In genomic region chr3:90313367-90313766, GRCm38 (mm10) we compare ENCODE assay signal across 10 mouse cellular contexts. TPM values are rescaled to one million over a fixed set of nuclear protein-coding genes. Genes with fewer than 3 reads are reported as not detected.
DNase-seq lines count a peak whose midpoint lies in the region; ATAC-seq and TF ChIP-seq lines count a peak whose summit lies in the region.
"Had no signal": no experiment of that assay in that cellular context is flagged by ENCODE, and none has a peak within 500 bp of the region (broad histone marks: within the 10 kb centered on the region; RNA-seq: fewer than 3 reads in every experiment).

No protein-coding gene starts in this region.

- H3K36me3 ChIP-seq in lung, postnatal 0 days (ENCODE audit: insufficient read depth, low read length), result no peaks in the 10 kb centered on the region

- H3K4me3 ChIP-seq in lung, postnatal 0 days (ENCODE audit: low read depth, low read length), result no peak overlapping the region
- H3K4me3 ChIP-seq: megakaryocyte, embryonic 14.5 days had no signal

- no peaks in the 10 kb centered on the region for H3K27me3 ChIP-seq in lung, postnatal 0 days (replicated peaks; ENCODE audit: insufficient read depth, low read length)
- H3K27me3 ChIP-seq: megakaryocyte, embryonic 14.5 days had no signal

- DNase-seq in lung, postnatal 0 days (ENCODE audit: low spot score), result peak; percentile 24
- DNase-seq in lung, postnatal 14 days, result no peak
- DNase-seq in ES-CJ7 (ENCODE audit: low read depth, low spot score), result peak; percentile 44
- peak; percentile 28 for DNase-seq in c-Kit-positive CD71-positive TER-119-negative erythroid progenitor cells, embryonic 14.5 days (ENCODE audit: low read depth)
- DNase-seq in heart, postnatal 14 days, result no peak
- no peak for DNase-seq in kidney, adult 8-10 months
- DNase-seq: adrenal gland, postnatal 36 days; gastrocnemius, postnatal 25 days had no signal

- no peaks in the 10 kb centered on the region for H3K4me1 ChIP-seq in lung, postnatal 0 days (ENCODE audit: insufficient read depth, low read depth, low read length)

- no peaks in the 10 kb centered on the region for H3K9me3 ChIP-seq in lung, postnatal 0 days (ENCODE audit: low read length)
- H3K9me3 ChIP-seq: megakaryocyte, embryonic 14.5 days had no signal

- no peak overlapping the region for H3K27ac ChIP-seq in lung, postnatal 0 days (ENCODE audit: low read length)

- no peak overlapping the region for H3K4me2 ChIP-seq in lung, postnatal 0 days (replicated peaks; ENCODE audit: low read depth, low read length)

- intact Hi-C loops in heart, postnatal 14 days (cut with DNase I), result no loop called here

- peak; percentile 55 for TF ChIP-seq CTCF in lung, postnatal 0 days (IDR thresholded peaks at IDR 0.05)

- H3K9ac ChIP-seq in lung, postnatal 0 days (replicated peaks; ENCODE audit: low read depth), result no peak overlapping the region

- no peak for TF ChIP-seq EP300 in lung, postnatal 0 days (IDR thresholded peaks at IDR 0.05)

- ATAC-seq in lung, postnatal 0 days, result no peak
- ATAC-seq in monocyte, adult 5-6 weeks (replicated peaks; ENCODE audit: insufficient number of reproducible peaks, low FRiP score, low TSS enrichment, poor library complexity, severe bottlenecking), result peak; percentile 71; the same call in 1 of the 2 replicates

RNA-seq across cellular contexts. Expression of gene Gatad2b, which starts 20.4 kb away (rescaled TPM):
- 9.2 and 10.1 TPM in 2 replicates for polyA plus RNA-seq in lung, postnatal 0 days (2015; fragmentation: Nextera tagmentation; extraction: Ambion mirVana)
- total RNA-seq in monocyte, adult 5-6 weeks (2017), result 26.9 to 46.5 TPM (median 34.1 TPM) in 3 replicates
- 10 to 100 TPM; 47.2 to 52.9 TPM for total RNA-seq in heart, postnatal 14 days (2021)

RNA-seq across cellular contexts. Expression of gene Dennd4b, which starts 48.4 kb away (rescaled TPM):
- 2.3 and 2.7 TPM in 2 replicates for polyA plus RNA-seq in lung, postnatal 0 days (2015; fragmentation: Nextera tagmentation; extraction: Ambion mirVana)
- 15.4 to 39.1 TPM (median 16.3 TPM) in 3 replicates for total RNA-seq in monocyte, adult 5-6 weeks (2017)
- 10 to 100 TPM; 21.1 to 23.6 TPM for total RNA-seq in heart, postnatal 14 days (2021)

RNA-seq across cellular contexts. Expression of gene Crtc2, which starts 59.4 kb away (rescaled TPM):
- 11.9 and 16.2 TPM in 2 replicates for polyA plus RNA-seq in lung, postnatal 0 days (2015; fragmentation: Nextera tagmentation; extraction: Ambion mirVana)
- 19.2 to 40.7 TPM (median 19.9 TPM) in 3 replicates for total RNA-seq in monocyte, adult 5-6 weeks (2017)
- 10 to 100 TPM; 19.5 to 21.7 TPM for total RNA-seq in heart, postnatal 14 days (2021)

Comparison
In these comparisons a context has a peak if more than half of its experiments do, and no peak if none do; other contexts are left out.
1. DNase-seq: peak in lung, postnatal 0 days (single experiment), ES-CJ7 (single experiment) and c-Kit-positive CD71-positive TER-119-negative erythroid progenitor cells, embryonic 14.5 days (single experiment); none in lung, postnatal 14 days (single experiment), heart, postnatal 14 days (0 of 2) and kidney, adult 8-10 months (0 of 2).